Mouse (Mus musculus): ENCODE data around the gene Hsh2d. TPM values are rescaled to one million over a fixed set of nuclear protein-coding genes. Genes with fewer than 3 reads are reported as not detected.

Gene Hsh2d
- polyA plus RNA-seq, 1 experiment from 2014 or later: 0.32 TPM

DNA sequence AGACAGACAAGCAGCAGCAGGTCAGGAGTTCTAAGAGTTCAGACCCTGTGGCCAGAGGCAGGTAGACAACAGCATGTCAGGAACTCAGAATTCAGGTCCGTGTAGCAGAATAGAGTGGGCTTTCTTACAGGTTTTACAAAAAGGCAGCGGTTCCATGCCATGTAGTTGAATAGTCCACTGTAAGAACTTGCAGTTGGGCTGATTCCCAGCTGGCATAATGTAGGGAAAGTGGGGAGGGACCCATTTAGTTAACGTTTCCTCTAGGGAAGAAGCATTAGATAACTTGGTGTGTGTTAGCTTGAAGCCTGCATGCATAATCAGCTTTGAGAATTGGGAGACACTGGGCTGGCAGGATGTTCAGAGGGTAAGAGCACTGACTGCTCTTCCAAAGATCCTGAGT is 30.7 kb upstream of the Hsh2d start:
- Histone ChIP-seq H3K4me3 (no peak overlapping the region), H3K36me3 (peaks cover 26% of the 10 kb centered on the region), H3K4me2 (peak overlapping the region; percentile 79), H3K9me3 (replicated peaks) (no peaks in the 10 kb centered on the region), H3K27ac (no peak overlapping the region), H3K27me3 (replicated peaks) (no peaks in the 10 kb centered on the region), H3K4me1 (peaks cover 54% of the 10 kb centered on the region), H3K9ac (0 out of 2 replicates have a peak overlapping the region, but pooled peaks have one; percentile 52)
- WGBS (ENCODE audit: insufficient replicate concordance): 76% methylated on average over 3 of the region's 3 CpGs
- ATAC-seq: no peak

DNA sequence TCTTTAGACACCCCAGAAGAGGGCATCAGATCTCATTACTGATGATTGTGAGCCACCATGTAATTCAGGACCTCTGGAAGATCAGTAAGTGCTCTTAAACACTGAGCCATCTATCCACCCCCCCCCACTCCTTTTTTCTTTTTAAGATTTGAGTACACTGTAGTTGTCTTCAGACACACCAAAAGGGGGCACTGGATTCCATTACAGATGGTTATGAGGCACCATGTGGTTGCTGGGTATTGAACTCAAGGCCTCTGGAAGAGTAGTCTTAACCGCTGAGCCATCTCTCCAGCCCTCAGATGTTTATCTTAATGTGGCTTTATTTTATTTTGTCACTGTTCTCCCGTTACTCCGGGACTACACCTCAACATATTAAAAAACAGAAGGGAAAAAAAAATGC is 29.4 kb upstream of the Hsh2d start:
- H3K9ac ChIP-seq: peak overlapping the region; percentile 74
- no peaks in the 10 kb centered on the region for H3K27me3 ChIP-seq (replicated peaks)
- H3K4me2 ChIP-seq: peak overlapping the region; percentile 79
- WGBS (ENCODE audit: insufficient replicate concordance): 27% methylated on average over 3 of the region's 3 CpGs
- no peak for ATAC-seq
- no peaks in the 10 kb centered on the region for H3K9me3 ChIP-seq (replicated peaks)
- H3K4me1 ChIP-seq: peaks cover 54% of the 10 kb centered on the region
- H3K36me3 ChIP-seq: peaks cover 27% of the 10 kb centered on the region
- H3K4me3 ChIP-seq: peak overlapping the region; percentile 95
- H3K27ac ChIP-seq: peak overlapping the region; percentile 92

DNA sequence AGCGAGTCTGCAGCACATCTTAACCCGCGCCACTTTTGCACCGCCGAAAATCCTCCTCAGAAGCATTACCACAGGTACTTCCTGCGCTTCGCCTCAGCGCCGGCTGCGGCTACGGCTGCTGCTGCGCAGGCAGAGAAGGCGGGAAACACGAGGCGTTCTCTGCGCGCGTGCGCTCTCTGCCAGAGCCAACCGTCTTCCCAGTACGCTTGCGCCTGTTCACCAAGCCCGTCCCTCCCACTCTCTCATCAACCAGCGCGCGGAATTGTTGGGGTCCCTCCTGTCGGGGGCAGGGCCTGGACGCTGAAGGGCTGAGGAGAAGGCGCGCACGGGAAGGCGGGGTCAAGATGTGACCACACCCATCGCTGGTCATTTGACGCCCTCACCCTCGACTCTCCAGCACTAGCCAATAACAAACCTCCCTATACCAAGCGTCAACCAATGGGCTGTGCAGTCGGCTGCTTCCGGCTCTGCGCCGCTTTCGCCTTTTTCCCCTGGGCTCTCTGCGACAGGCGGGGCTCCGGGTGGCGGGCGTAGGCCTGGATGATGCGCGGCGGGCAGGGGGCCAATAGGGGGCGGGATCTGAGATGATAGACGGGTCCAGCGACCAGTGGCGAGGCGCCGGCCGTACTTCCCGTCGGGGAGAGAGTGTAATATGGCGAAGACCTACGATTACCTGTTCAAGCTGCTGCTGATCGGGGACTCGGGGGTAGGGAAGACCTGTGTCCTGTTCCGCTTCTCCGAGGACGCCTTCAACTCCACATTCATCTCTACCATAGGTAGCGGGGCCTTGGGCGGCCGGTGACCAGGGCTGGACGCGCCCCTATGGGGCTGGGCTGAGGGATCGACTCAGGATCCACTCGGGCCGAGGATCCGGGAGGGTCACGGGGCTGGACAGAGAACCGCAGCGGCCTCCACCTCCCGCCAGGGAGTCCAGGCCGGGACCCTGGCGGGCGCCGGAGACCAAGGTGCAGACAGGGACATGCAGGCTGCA is 28.4 kb upstream of the Hsh2d start, which contains the start of gene Rab8a:
Rab8a (plus strand) TSS at position 494 of the 991 bp plus-strand sequence.
- peaks cover 58% of the 10 kb centered on the region for H3K4me1 ChIP-seq
- H3K4me3 ChIP-seq: peak within 1 kb of the TSS; percentile 95
- no peaks in the 10 kb centered on the region for H3K9me3 ChIP-seq (replicated peaks)
- H3K36me3 ChIP-seq: peaks cover 37% of the 10 kb centered on the region
- H3K9ac ChIP-seq: peak within 1 kb of the TSS; percentile 94
- H3K27ac ChIP-seq: peak within 1 kb of the TSS; percentile 92
- H3K4me2 ChIP-seq: peak within 1 kb of the TSS; percentile 92
- under 1% methylated on average over 81 of the region's 82 CpGs for WGBS (ENCODE audit: insufficient replicate concordance)
- H3K27me3 ChIP-seq (replicated peaks): no peaks in the 10 kb centered on the region
- peak; percentile 98 for ATAC-seq

DNA sequence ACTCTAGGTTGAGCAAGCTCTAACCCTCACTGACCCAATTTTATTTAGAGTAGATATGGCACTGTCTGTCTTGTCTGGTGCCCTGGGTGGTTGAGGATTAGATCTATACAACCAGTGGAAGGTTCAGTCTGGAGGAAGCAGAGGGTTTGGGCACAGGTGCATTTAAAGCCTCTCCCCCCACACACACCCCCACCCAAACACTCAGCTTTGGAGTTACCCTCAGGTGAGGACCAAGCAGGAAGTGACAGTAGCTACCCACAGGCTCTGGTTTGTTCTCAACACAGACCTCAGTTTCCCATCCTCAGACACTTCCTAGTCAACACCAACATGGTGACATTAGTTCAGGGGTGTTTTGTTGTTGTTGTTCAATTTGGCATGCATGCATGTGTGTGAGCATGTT is 26.6 kb upstream of the Hsh2d start:
- peak overlapping the region; percentile 92 for H3K4me2 ChIP-seq
- H3K36me3 ChIP-seq: peaks cover 52% of the 10 kb centered on the region
- no peaks in the 10 kb centered on the region for H3K9me3 ChIP-seq (replicated peaks)
- H3K27me3 ChIP-seq (replicated peaks): no peaks in the 10 kb centered on the region
- no peak for ATAC-seq
- H3K27ac ChIP-seq: no peak overlapping the region
- peak overlapping the region; percentile 95; the same call in 1 of the 2 replicates for H3K4me3 ChIP-seq
- peaks cover 52% of the 10 kb centered on the region for H3K4me1 ChIP-seq
- peak overlapping the region; percentile 94 for H3K9ac ChIP-seq

- Histone ChIP-seq H3K27ac (peak overlapping the region; percentile 18; the same call in 1 of the 2 replicates), H3K9me3 (replicated peaks) (no peaks in the 10 kb centered on the region), H3K4me3 (no peak overlapping the region), H3K4me1 (peaks cover 25% of the 10 kb centered on the region), H3K27me3 (replicated peaks) (no peaks in the 10 kb centered on the region), H3K36me3 (peaks cover 100% of the 10 kb centered on the region), H3K4me2 (no peak overlapping the region), H3K9ac (peak overlapping the region; percentile 17; the same call in 1 of the 2 replicates)
- 63% methylated on average over 3 of the region's 3 CpGs for WGBS (ENCODE audit: insufficient replicate concordance)
- ATAC-seq: no peak
Measured at GRCm38 (mm10) chr8:72169098-72169668, 20.3 kb upstream of the Hsh2d start.

- peak overlapping the region; percentile 17; the same call in 1 of the 2 replicates for H3K9ac ChIP-seq
- 77% methylated on average over 3 of the region's 3 CpGs for WGBS (ENCODE audit: insufficient replicate concordance)
- no peak overlapping the region for H3K4me2 ChIP-seq
- peaks cover 25% of the 10 kb centered on the region for H3K4me1 ChIP-seq
- no peaks in the 10 kb centered on the region for H3K27me3 ChIP-seq (replicated peaks)
- peaks cover 100% of the 10 kb centered on the region for H3K36me3 ChIP-seq
- no peak overlapping the region for H3K4me3 ChIP-seq
- peak overlapping the region; percentile 18; the same call in 1 of the 2 replicates for H3K27ac ChIP-seq
- ATAC-seq: peak; percentile 31
- H3K9me3 ChIP-seq (replicated peaks): no peaks in the 10 kb centered on the region
Measured at GRCm38 (mm10) chr8:72169681-72170249, 19.7 kb upstream of the Hsh2d start.

DNA sequence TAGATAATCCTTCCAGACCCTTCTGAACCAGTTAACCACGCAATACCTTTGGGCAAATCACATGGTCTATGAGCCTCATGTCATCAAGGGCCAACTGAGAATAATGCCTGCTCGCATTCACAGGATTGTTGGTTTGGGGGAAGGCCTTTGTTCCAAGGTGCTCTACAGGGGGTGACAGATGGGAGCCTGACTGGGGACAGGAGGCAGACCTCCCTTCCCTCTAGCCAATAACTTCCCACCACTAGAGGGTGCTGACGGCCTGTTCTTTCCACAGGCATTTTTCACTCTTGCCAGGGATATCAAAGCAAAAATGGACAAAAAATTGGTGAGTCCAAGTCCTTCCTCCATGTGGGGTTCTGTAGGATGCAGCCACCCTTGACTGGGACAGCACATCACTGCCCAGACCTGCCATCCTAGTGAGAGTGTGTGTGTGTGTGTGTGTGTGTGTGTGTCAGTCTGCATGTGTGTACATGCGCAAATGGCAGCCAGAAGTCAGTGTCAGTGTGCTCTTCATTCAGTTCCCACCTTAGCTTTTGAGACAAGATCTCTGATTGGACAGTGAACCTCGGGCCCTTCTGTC is 12.0 kb upstream of the Hsh2d start:
- ATAC-seq: peak; percentile 37; the same call in 1 of the 2 replicates
- H3K27me3 ChIP-seq (replicated peaks): no peaks in the 10 kb centered on the region
- WGBS (ENCODE audit: insufficient replicate concordance): 63% methylated on average over 5 of the region's 5 CpGs
- H3K27ac ChIP-seq: no peak overlapping the region
- no peaks in the 10 kb centered on the region for H3K4me1 ChIP-seq
- no peaks in the 10 kb centered on the region for H3K9me3 ChIP-seq (replicated peaks)
- H3K4me2 ChIP-seq: no peak overlapping the region
- no peak overlapping the region for H3K4me3 ChIP-seq
- peaks cover 98% of the 10 kb centered on the region for H3K36me3 ChIP-seq
- H3K9ac ChIP-seq: no peak overlapping the region

GRCm38 (mm10) chr8:72183554-72184202 is 5.8 kb upstream of the Hsh2d start:
- H3K36me3 ChIP-seq: peaks cover 36% of the 10 kb centered on the region
- no peak overlapping the region for H3K9ac ChIP-seq
- no peak overlapping the region for H3K27ac ChIP-seq
- no peaks in the 10 kb centered on the region for H3K27me3 ChIP-seq (replicated peaks)
- H3K4me3 ChIP-seq: no peak overlapping the region
- ATAC-seq: no peak
- no peaks in the 10 kb centered on the region for H3K9me3 ChIP-seq (replicated peaks)
- H3K4me2 ChIP-seq: no peak overlapping the region
- no peaks in the 10 kb centered on the region for H3K4me1 ChIP-seq
- WGBS (ENCODE audit: insufficient replicate concordance): 58% methylated on average over 2 of the region's 2 CpGs

DNA sequence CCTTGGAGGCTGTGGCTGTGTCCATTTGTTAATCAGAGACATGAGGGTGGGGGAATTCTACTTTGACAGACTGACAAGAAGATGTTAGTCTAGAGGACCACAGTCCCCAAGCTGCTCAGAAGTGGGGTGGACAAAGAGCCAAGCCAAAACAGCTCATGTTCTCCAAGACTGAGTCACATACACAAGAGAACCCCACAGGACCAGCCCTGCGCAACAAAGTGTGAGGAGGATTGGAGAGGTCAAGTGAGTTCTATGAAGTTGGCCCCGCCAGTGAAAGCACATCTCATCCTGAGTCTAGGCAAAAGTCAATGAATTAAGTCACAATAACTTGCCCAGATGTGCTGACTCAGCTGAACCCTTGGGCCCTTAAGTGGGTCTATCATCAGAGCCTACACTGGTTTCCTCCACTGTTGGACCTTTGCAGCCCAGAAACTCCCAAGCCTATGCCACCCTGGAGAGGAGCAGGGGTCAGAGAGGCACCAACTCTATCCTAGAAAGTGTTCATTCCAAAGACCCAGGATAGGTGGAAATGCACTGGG is 1.6 kb upstream of the Hsh2d start:
- H3K27ac ChIP-seq: no peak overlapping the region
- H3K4me1 ChIP-seq: no peaks in the 10 kb centered on the region
- no peak overlapping the region for H3K4me2 ChIP-seq
- no peak overlapping the region for H3K9ac ChIP-seq
- no peak overlapping the region for H3K4me3 ChIP-seq
- no peaks in the 10 kb centered on the region for H3K27me3 ChIP-seq (replicated peaks)
- no peaks in the 10 kb centered on the region for H3K36me3 ChIP-seq
- ATAC-seq: no peak
- WGBS (ENCODE audit: insufficient replicate concordance): 71% methylated on average over 2 of the region's 2 CpGs
- H3K9me3 ChIP-seq (replicated peaks): no peaks in the 10 kb centered on the region

DNA sequence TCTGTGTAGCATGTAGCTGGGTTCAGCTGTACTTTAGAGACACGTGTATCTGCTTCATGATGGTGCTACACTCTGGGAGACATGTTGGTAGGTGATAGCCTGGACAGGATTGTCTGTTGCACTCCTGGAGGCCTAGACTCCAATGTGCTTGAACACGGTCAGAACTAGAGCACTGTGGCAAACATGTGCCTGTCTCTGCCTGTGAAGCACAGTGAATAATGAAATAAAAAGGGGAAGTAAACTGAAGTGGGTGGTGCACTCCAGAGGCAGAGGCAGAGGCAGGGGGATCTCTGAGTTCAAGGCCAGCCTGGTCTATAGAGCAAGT is 739 bp downstream of the Hsh2d start:
- ATAC-seq: no peak
- H3K4me2 ChIP-seq: no peak overlapping the region
- no peak overlapping the region for H3K4me3 ChIP-seq
- H3K4me1 ChIP-seq: no peaks in the 10 kb centered on the region
- 59% methylated on average over 2 of the region's 2 CpGs for WGBS (ENCODE audit: insufficient replicate concordance)
- no peaks in the 10 kb centered on the region for H3K36me3 ChIP-seq
- no peak overlapping the region for H3K9ac ChIP-seq
- H3K9me3 ChIP-seq (replicated peaks): no peaks in the 10 kb centered on the region
- no peaks in the 10 kb centered on the region for H3K27me3 ChIP-seq (replicated peaks)
- no peak overlapping the region for H3K27ac ChIP-seq

DNA sequence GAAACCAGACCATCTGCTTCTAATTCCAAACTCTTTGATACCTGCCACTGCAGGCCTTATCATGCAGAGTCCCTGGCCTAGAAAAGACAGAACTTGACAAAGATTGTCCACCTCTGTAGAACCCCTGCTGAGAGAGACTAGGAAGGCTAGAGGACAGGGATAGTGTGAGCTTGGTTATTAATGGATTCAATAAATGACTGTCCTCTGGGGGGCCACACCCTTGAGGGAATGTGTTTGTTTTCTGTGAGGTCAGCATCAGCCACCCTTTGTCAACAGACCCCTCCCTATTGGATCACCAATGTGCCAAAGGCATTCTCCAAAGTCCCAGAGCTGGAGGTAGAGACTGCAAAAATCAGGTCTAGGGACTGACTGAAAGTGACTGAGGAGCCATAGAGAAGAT is 2.6 kb downstream of the Hsh2d start:
- Histone ChIP-seq H3K9me3 (replicated peaks) (no peaks in the 10 kb centered on the region), H3K36me3 (no peaks in the 10 kb centered on the region), H3K27me3 (replicated peaks) (no peaks in the 10 kb centered on the region), H3K4me2 (no peak overlapping the region), H3K4me1 (no peaks in the 10 kb centered on the region), H3K9ac (no peak overlapping the region), H3K27ac (no peak overlapping the region), H3K4me3 (no peak overlapping the region)
- ATAC-seq: no peak
